Mouse (Mus musculus): ENCODE data around the gene Hddc3. TPM values are rescaled to one million over a fixed set of nuclear protein-coding genes. Genes with fewer than 3 reads are reported as not detected.

Hddc3 gene
- polyA plus RNA-seq, 1 experiment from 2014 or later: 15.7 TPM

Other genes with a start within 250 kb of the Hddc3 start
- 1,200 and 1,395 TPM in 2 replicates for gene Idh2, start 227.7 kb upstream of the Hddc3 start, polyA plus RNA-seq (2014; fragmentation: Nextera tagmentation; extraction: Ambion mirVana)
- 5.9 and 8.5 TPM in 2 replicates for gene Sema4b, start 156.3 kb upstream of the Hddc3 start, polyA plus RNA-seq (2014; fragmentation: Nextera tagmentation; extraction: Ambion mirVana)
- 53.8 and 57.4 TPM in 2 replicates for gene Cib1, start 110.3 kb upstream of the Hddc3 start, polyA plus RNA-seq (2014; fragmentation: Nextera tagmentation; extraction: Ambion mirVana)
- gene Gdpgp1, start 110.2 kb upstream of the Hddc3 start, polyA plus RNA-seq (2014; fragmentation: Nextera tagmentation; extraction: Ambion mirVana): 4.6 and 5.5 TPM in 2 replicates
- 0.31 and 0.51 TPM in 2 replicates for gene Ttll13, start 96.7 kb upstream of the Hddc3 start, polyA plus RNA-seq (2014; fragmentation: Nextera tagmentation; extraction: Ambion mirVana)
- gene Ngrn, start 81.9 kb upstream of the Hddc3 start, polyA plus RNA-seq (2014; fragmentation: Nextera tagmentation; extraction: Ambion mirVana): 41.4 and 41.8 TPM in 2 replicates
- 12.3 and 13.4 TPM in 2 replicates for gene Vps33b, start 73.5 kb upstream of the Hddc3 start, polyA plus RNA-seq (2014; fragmentation: Nextera tagmentation; extraction: Ambion mirVana)
- gene Prc1, start 48.7 kb upstream of the Hddc3 start, polyA plus RNA-seq (2014; fragmentation: Nextera tagmentation; extraction: Ambion mirVana): 148 and 156 TPM in 2 replicates
- gene Rccd1, start 18.6 kb upstream of the Hddc3 start, polyA plus RNA-seq (2014; fragmentation: Nextera tagmentation; extraction: Ambion mirVana): 8.9 and 9.0 TPM in 2 replicates
- gene Unc45a, start 2.1 kb upstream of the Hddc3 start, polyA plus RNA-seq (2014; fragmentation: Nextera tagmentation; extraction: Ambion mirVana): 11.3 and 15.6 TPM in 2 replicates
- 12.3 and 12.7 TPM in 2 replicates for gene Man2a2, start 28.3 kb downstream of the Hddc3 start, polyA plus RNA-seq (2014; fragmentation: Nextera tagmentation; extraction: Ambion mirVana)
- 4.7 and 7.1 TPM in 2 replicates for gene Fes, start 44.8 kb downstream of the Hddc3 start, polyA plus RNA-seq (2014; fragmentation: Nextera tagmentation; extraction: Ambion mirVana)
- gene Furin, start 62.3 kb downstream of the Hddc3 start, polyA plus RNA-seq (2014; fragmentation: Nextera tagmentation; extraction: Ambion mirVana): 16.0 and 23.5 TPM in 2 replicates
- gene Blm, start 192.0 kb downstream of the Hddc3 start, polyA plus RNA-seq (2014; fragmentation: Nextera tagmentation; extraction: Ambion mirVana): 27.7 and 28.2 TPM in 2 replicates

Data from heart, embryonic 11.5 days (tissue).